In genomic region chr17:5886943-5887800, GRCm38 (mm10) we compare ENCODE assay signal across 8 mouse cellular contexts. TPM values are rescaled to one million over a fixed set of nuclear protein-coding genes. Genes with fewer than 3 reads are reported as not detected.
DNase-seq lines count a peak whose midpoint lies in the region; ATAC-seq and TF ChIP-seq lines count a peak whose summit lies in the region.

No protein-coding gene starts in this region.

- H3K9me3 ChIP-seq in intestine, postnatal 0 days (ENCODE audit: control insufficient read depth): no peaks in the 10 kb centered on the region

- intact Hi-C loops in left cerebral cortex, postnatal 10 days (cut with DNase I): no loop called here

- no peak overlapping the region for H3K27ac ChIP-seq in intestine, postnatal 0 days (ENCODE audit: low read depth, low read length)

- H3K4me3 ChIP-seq in intestine, postnatal 0 days (ENCODE audit: low read depth, low read length): no peak overlapping the region

- no peaks in the 10 kb centered on the region for H3K4me1 ChIP-seq in intestine, postnatal 0 days (replicated peaks; ENCODE audit: control insufficient read depth, insufficient read depth, low read length)

- no peak overlapping the region for H3K4me2 ChIP-seq in intestine, postnatal 0 days (replicated peaks; ENCODE audit: low read depth)

- peak; percentile 83 for TF ChIP-seq CTCF in intestine, postnatal 0 days (IDR thresholded peaks at IDR 0.05; ENCODE audit: low read depth)

- no peaks in the 10 kb centered on the region for H3K27me3 ChIP-seq in intestine, postnatal 0 days (replicated peaks; ENCODE audit: control insufficient read depth, insufficient read depth, low read length)

- no peak overlapping the region for H3K9ac ChIP-seq in intestine, postnatal 0 days (ENCODE audit: low read depth, low read length)

- 60% methylated on average over 20 of the region's 20 CpGs for WGBS in intestine, postnatal 0 days

- ATAC-seq in cerebellum, adult (ENCODE audit: insufficient number of reproducible peaks, low FRiP score, low TSS enrichment): peak; percentile 40; the same call in 1 of the 2 replicates
- ATAC-seq in intestine, postnatal 0 days: peak; percentile 34; the same call in 1 of the 2 replicates

- no peak for DNase-seq in cerebellum, adult 11-12 months
- DNase-seq in left cerebral cortex, adult 18-20 months (ENCODE audit: low spot score in 2 of 2): peak; percentile 12 to 34
- no peak for DNase-seq in left cerebral cortex, postnatal 10 days (ENCODE audit: extremely low spot score in 1 of 2, low spot score in 2 of 2)
- peak; percentile 85 for DNase-seq in brain, adult 2 months (ENCODE audit: low read depth, low spot score)
- peak; percentile 67 for DNase-seq in retina, embryonic 14.5 days (ENCODE audit: low spot score)
- DNase-seq in ovary, adult 18-20 months (ENCODE audit: low spot score): no peak

- peaks cover 12% of the 10 kb centered on the region; the same call in 1 of the 2 replicates for H3K36me3 ChIP-seq in intestine, postnatal 0 days (ENCODE audit: control insufficient read depth, insufficient read depth)

RNA-seq across cellular contexts. Expression of gene Snx9, which starts 46.0 kb away (rescaled TPM):
- 10 to 100 TPM; 15.5 to 16.7 TPM for total RNA-seq in left cerebral cortex, adult 18-20 months (2021)
- 10 to 100 TPM in 1 of 2 experiments, 1 to 10 TPM in 1; 10.0 to 10.9 TPM for total RNA-seq in left cerebral cortex, postnatal 10 days (2021)
- polyA plus RNA-seq in intestine, postnatal 0 days (2015; fragmentation: Nextera tagmentation; extraction: Ambion mirVana): 91.4 and 95.4 TPM in 2 replicates

RNA-seq across cellular contexts. Expression of gene Synj2, which starts 53.9 kb away (rescaled TPM):
- 100 to 1,000 TPM; 121 to 135 TPM for total RNA-seq in left cerebral cortex, adult 18-20 months (2021)
- 10 to 100 TPM; 32.8 to 34.8 TPM for total RNA-seq in left cerebral cortex, postnatal 10 days (2021)
- 2.1 and 2.6 TPM in 2 replicates for polyA plus RNA-seq in intestine, postnatal 0 days (2015; fragmentation: Nextera tagmentation; extraction: Ambion mirVana)

Comparison
In these comparisons a context has a peak if more than half of its experiments do, and no peak if none do; other contexts are left out.
1. DNase-seq: peak in left cerebral cortex, adult 18-20 months (2 of 2), brain, adult 2 months (single experiment) and retina, embryonic 14.5 days (single experiment); none in cerebellum, adult 11-12 months (single experiment), left cerebral cortex, postnatal 10 days (0 of 2) and ovary, adult 18-20 months (single experiment).